Mouse (Mus musculus): Measurements from ENCODE around the gene Olfr845. TPM values are rescaled to one million over a fixed set of nuclear protein-coding genes. Genes with fewer than 3 reads are reported as not detected.

The Olfr845 gene
- not detected for polyA plus RNA-seq (2015; fragmentation: Illumina TruSeq; extraction: RNeasy Lipid Tissue Mini Kit (QIAGEN cat#74804); ENCODE audit: insufficient read depth, low read depth, low replicate concordance)

DNA sequence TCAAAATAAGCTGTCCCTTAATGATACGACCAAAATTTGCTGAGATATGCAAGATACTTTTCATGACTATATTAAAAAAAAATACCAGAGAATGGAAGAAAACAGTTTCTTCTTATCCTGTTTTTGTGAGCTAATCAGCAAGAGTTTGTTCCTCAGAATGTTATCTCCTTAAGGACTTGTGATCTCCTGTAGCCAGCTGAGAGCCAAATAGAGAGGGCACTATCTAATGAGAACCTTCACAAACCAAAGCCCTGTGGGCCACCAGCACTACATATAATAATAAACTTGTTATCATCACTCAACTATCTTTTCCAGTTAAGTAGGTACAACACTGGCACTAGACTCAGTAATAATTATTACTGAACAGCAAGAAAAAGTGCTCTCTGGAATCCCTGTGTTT lies at the start of gene Olfr845:
Gene Olfr845, plus strand, starts transcription at position 301 of the 400 bp plus-strand sequence.

DNA sequence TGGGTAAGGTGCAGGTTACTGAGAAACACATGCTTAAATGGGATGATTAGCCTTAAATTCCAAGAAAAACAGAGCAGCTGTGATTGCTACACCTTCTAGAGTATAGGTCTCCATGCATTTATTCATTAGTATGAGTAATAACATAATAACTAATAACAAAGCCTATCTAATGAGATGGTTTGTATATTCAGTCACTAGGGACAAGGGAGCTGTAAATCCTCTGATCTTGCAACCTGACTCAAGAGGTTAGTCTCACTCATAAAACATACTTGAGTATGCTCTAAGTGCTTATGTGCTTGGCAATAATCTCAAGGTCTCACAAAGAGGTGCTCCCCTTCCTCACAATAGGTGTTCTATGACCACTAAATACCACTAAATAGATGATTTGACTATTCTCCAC lies 20.2 kb upstream of the Olfr845 start, which contains the start of gene Olfr844:
Gene Olfr844, plus strand, starts transcription at position 301 of the 400 bp plus-strand sequence.

DNA sequence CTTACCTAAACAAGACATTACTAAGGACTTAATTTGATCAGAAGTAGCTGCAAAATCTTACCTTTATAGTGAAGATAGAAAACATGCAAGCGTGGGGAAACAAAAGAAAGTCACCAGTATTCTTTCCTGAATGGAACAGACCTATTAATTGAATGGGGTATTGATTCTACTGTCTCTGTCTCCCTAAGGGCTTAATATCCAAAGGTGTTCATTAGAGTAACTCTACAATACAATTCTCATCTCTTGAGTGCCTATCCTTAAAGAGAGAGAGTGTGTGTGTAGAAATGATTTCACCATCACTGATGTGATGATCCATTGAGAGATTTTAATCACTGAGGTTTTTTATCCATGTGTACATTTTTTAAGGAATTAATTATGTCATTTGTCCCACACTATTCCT lies 27.6 kb downstream of the Olfr845 start, which contains the start of gene Olfr846:
Gene Olfr846, minus strand, starts transcription at position 101 of the 400 bp plus-strand sequence.

DNA sequence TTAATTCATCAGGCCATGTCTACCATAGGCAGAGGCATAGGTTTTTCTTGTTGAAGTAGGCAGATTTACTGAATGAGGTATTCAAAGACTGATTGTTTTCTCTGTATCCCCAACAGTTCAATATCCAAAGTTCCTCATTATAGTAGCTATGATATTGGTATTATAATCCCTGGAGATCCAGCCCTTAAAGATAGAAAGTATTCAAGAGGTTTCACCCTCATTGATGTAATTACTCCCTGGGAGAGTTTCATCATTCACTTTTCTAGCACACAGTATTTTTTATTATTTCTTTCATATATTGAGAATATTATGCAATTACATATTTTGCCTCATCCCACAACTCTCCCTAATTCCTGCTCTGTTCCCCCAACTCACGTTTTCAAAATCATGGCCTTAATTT lies 42.3 kb downstream of the Olfr845 start, which contains the start of gene Olfr847:
Gene Olfr847, minus strand, starts transcription at position 101 of the 400 bp plus-strand sequence.

Other genes with a start within 250 kb of the Olfr845 start
- not detected for gene Olfr836, start 216.1 kb upstream of the Olfr845 start, polyA plus RNA-seq (2015; fragmentation: Illumina TruSeq; extraction: RNeasy Lipid Tissue Mini Kit (QIAGEN cat#74804); ENCODE audit: insufficient read depth, low read depth, low replicate concordance)
- gene Olfr837, start 200.1 kb upstream of the Olfr845 start, polyA plus RNA-seq (2015; fragmentation: Illumina TruSeq; extraction: RNeasy Lipid Tissue Mini Kit (QIAGEN cat#74804); ENCODE audit: insufficient read depth, low read depth, low replicate concordance) = not detected
- gene Olfr839-ps1, start 159.1 kb upstream of the Olfr845 start, polyA plus RNA-seq (2015; fragmentation: Illumina TruSeq; extraction: RNeasy Lipid Tissue Mini Kit (QIAGEN cat#74804); ENCODE audit: insufficient read depth, low read depth, low replicate concordance) = not detected
- not detected for gene Olfr843, start 84.5 kb upstream of the Olfr845 start, polyA plus RNA-seq (2015; fragmentation: Illumina TruSeq; extraction: RNeasy Lipid Tissue Mini Kit (QIAGEN cat#74804); ENCODE audit: insufficient read depth, low read depth, low replicate concordance)
- not detected for gene Olfr844, start 20.1 kb upstream of the Olfr845 start, polyA plus RNA-seq (2015; fragmentation: Illumina TruSeq; extraction: RNeasy Lipid Tissue Mini Kit (QIAGEN cat#74804); ENCODE audit: insufficient read depth, low read depth, low replicate concordance)
- gene Olfr846, start 27.5 kb downstream of the Olfr845 start, polyA plus RNA-seq (2015; fragmentation: Illumina TruSeq; extraction: RNeasy Lipid Tissue Mini Kit (QIAGEN cat#74804); ENCODE audit: insufficient read depth, low read depth, low replicate concordance) = not detected
- not detected for gene Olfr847, start 42.2 kb downstream of the Olfr845 start, polyA plus RNA-seq (2015; fragmentation: Illumina TruSeq; extraction: RNeasy Lipid Tissue Mini Kit (QIAGEN cat#74804); ENCODE audit: insufficient read depth, low read depth, low replicate concordance)
- gene Olfr849, start 103.8 kb downstream of the Olfr845 start, polyA plus RNA-seq (2015; fragmentation: Illumina TruSeq; extraction: RNeasy Lipid Tissue Mini Kit (QIAGEN cat#74804); ENCODE audit: insufficient read depth, low read depth, low replicate concordance) = not detected
- not detected for gene Olfr850, start 141.8 kb downstream of the Olfr845 start, polyA plus RNA-seq (2015; fragmentation: Illumina TruSeq; extraction: RNeasy Lipid Tissue Mini Kit (QIAGEN cat#74804); ENCODE audit: insufficient read depth, low read depth, low replicate concordance)
- gene Olfr851, start 156.8 kb downstream of the Olfr845 start, polyA plus RNA-seq (2015; fragmentation: Illumina TruSeq; extraction: RNeasy Lipid Tissue Mini Kit (QIAGEN cat#74804); ENCODE audit: insufficient read depth, low read depth, low replicate concordance) = not detected
- not detected for gene Olfr853, start 204.6 kb downstream of the Olfr845 start, polyA plus RNA-seq (2015; fragmentation: Illumina TruSeq; extraction: RNeasy Lipid Tissue Mini Kit (QIAGEN cat#74804); ENCODE audit: insufficient read depth, low read depth, low replicate concordance)
- not detected for gene Olfr854, start 230.9 kb downstream of the Olfr845 start, polyA plus RNA-seq (2015; fragmentation: Illumina TruSeq; extraction: RNeasy Lipid Tissue Mini Kit (QIAGEN cat#74804); ENCODE audit: insufficient read depth, low read depth, low replicate concordance)
- gene Olfr855, start 246.2 kb downstream of the Olfr845 start, polyA plus RNA-seq (2015; fragmentation: Illumina TruSeq; extraction: RNeasy Lipid Tissue Mini Kit (QIAGEN cat#74804); ENCODE audit: insufficient read depth, low read depth, low replicate concordance) = not detected

Data from pancreas, adult 10 weeks (tissue).